ENCODE assay signal across 14 mouse cellular contexts in the genomic region with DNA sequence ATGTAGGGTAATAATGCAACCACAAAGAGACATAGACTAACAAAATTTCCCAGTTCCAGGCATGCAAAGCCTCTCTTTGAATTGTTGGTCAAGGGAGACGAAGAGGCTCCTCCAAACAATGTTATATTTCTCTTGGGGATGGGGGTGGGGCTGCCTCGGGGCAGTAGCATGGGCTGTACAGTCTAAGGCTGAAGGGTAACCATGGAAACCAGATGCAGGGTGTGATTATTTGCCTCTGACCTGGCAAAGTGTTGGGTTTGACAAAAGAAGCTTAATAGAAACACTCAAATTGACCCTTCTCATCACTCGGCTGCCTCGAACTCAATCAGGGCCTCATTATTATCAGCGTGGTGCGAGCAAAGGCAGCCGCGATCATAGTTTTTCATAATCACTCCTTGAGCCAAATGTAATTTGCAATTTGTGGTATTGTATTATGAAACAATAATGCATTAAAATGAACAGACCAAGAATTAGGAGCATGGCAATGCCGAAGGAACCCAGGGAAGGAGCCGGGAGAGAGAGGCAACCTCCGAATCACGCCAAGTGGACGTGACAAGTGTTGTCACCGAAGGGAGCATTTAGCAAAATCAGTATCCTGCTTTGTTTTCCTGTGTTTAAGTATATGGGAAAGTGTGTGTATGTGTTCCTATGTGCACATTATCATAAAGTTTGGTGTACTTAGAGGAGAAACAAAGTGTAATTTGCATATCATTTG.
DNase-seq lines count a peak whose midpoint lies in the region; ATAC-seq lines count a peak whose summit lies in the region.
"Had no signal": no experiment of that assay in that cellular context is flagged by ENCODE, and none has a peak within 500 bp of the region (broad histone marks: within the 10 kb centered on the region; RNA-seq: fewer than 3 reads in every experiment).

No protein-coding gene starts in this region.

- no peaks in the 10 kb centered on the region for H3K27me3 ChIP-seq in liver, embryonic 11.5 days (replicated peaks; ENCODE audit: control insufficient read depth, insufficient read depth, low read length)
- no peaks in the 10 kb centered on the region for H3K27me3 ChIP-seq in liver, embryonic 12.5 days (replicated peaks)
- no peaks in the 10 kb centered on the region for H3K27me3 ChIP-seq in forebrain, embryonic 15.5 days
- H3K27me3 ChIP-seq in neural tube, embryonic 15.5 days (replicated peaks) = no peaks in the 10 kb centered on the region
- H3K27me3 ChIP-seq: kidney, embryonic 15.5 days had no signal

- 92% methylated on average over 14 of the region's 14 CpGs for WGBS in liver, embryonic 11.5 days
- WGBS in liver, embryonic 12.5 days (ENCODE audit: insufficient replicate concordance) = 82% methylated on average over 14 of the region's 14 CpGs
- WGBS in forebrain, embryonic 15.5 days = 9% methylated on average over 14 of the region's 14 CpGs
- 24% methylated on average over 14 of the region's 14 CpGs for whole genome bisulfite sequencing in neural tube, embryonic 15.5 days

- no peak overlapping the region for H3K27ac ChIP-seq in liver, embryonic 11.5 days (ENCODE audit: low read depth, low read length)
- H3K27ac ChIP-seq in liver, embryonic 12.5 days = no peak overlapping the region
- H3K27ac ChIP-seq in forebrain, embryonic 15.5 days (replicated peaks) = no peak overlapping the region
- H3K27ac ChIP-seq in neural tube, embryonic 15.5 days (replicated peaks) = no peak overlapping the region
- H3K27ac ChIP-seq: gastrocnemius, adult 2 months; kidney, embryonic 15.5 days; limb, embryonic 10.5 days; macrophage had no signal

- no peaks in the 10 kb centered on the region for H3K9me3 ChIP-seq in liver, embryonic 11.5 days (ENCODE audit: control insufficient read depth, low read length)
- H3K9me3 ChIP-seq in liver, embryonic 12.5 days (replicated peaks) = no peaks in the 10 kb centered on the region
- no peaks in the 10 kb centered on the region for H3K9me3 ChIP-seq in forebrain, embryonic 15.5 days
- H3K9me3 ChIP-seq in neural tube, embryonic 15.5 days (replicated peaks) = no peaks in the 10 kb centered on the region
- H3K9me3 ChIP-seq: kidney, embryonic 15.5 days; limb, embryonic 10.5 days had no signal

- ATAC-seq in liver, embryonic 11.5 days (replicated peaks; ENCODE audit: low FRiP score) = no peak
- ATAC-seq in liver, embryonic 12.5 days = no peak
- peak; percentile 85 for ATAC-seq in forebrain, embryonic 15.5 days (replicated peaks)
- ATAC-seq in neural tube, embryonic 15.5 days (ENCODE audit: low FRiP score) = peak; percentile 55; the same call in 1 of the 2 replicates

- 0 out of 2 replicates have a peak, but pooled peaks cover 2% of the 10 kb centered on the region for H3K4me1 ChIP-seq in liver, embryonic 11.5 days (replicated peaks; ENCODE audit: control insufficient read depth, insufficient read depth, low read length)
- no peaks in the 10 kb centered on the region for H3K4me1 ChIP-seq in liver, embryonic 12.5 days
- H3K4me1 ChIP-seq in forebrain, embryonic 15.5 days = peaks cover 20% of the 10 kb centered on the region
- H3K4me1 ChIP-seq in neural tube, embryonic 15.5 days = peaks cover 6% of the 10 kb centered on the region
- H3K4me1 ChIP-seq: kidney, embryonic 15.5 days had no signal

- H3K9ac ChIP-seq in liver, embryonic 11.5 days (ENCODE audit: low read depth, low read length) = no peak overlapping the region
- H3K9ac ChIP-seq in liver, embryonic 12.5 days = no peak overlapping the region
- H3K9ac ChIP-seq in forebrain, embryonic 15.5 days (replicated peaks) = no peak overlapping the region
- no peak overlapping the region for H3K9ac ChIP-seq in neural tube, embryonic 15.5 days (replicated peaks)
- H3K9ac ChIP-seq: kidney, embryonic 15.5 days had no signal

- no peak overlapping the region for H3K4me2 ChIP-seq in liver, embryonic 11.5 days
- no peak overlapping the region for H3K4me2 ChIP-seq in liver, embryonic 12.5 days
- 0 out of 2 replicates have a peak overlapping the region, but pooled peaks have one; percentile 1 for H3K4me2 ChIP-seq in forebrain, embryonic 15.5 days (replicated peaks)
- no peak overlapping the region for H3K4me2 ChIP-seq in neural tube, embryonic 15.5 days
- H3K4me2 ChIP-seq: kidney, embryonic 15.5 days had no signal

- H3K4me3 ChIP-seq in liver, embryonic 11.5 days (ENCODE audit: low read depth, low read length) = no peak overlapping the region
- no peak overlapping the region for H3K4me3 ChIP-seq in liver, embryonic 12.5 days
- H3K4me3 ChIP-seq in forebrain, embryonic 15.5 days = no peak overlapping the region
- H3K4me3 ChIP-seq in neural tube, embryonic 15.5 days (replicated peaks) = no peak overlapping the region
- H3K4me3 ChIP-seq: gastrocnemius, adult 2 months; kidney, embryonic 15.5 days; limb, embryonic 10.5 days had no signal

- peak; percentile 23 for DNase-seq in liver, embryonic 11.5 days (ENCODE audit: low spot score)
- DNase-seq in mesoderm, embryonic 11.5 days (ENCODE audit: low read depth, low spot score) = peak; percentile 68
- DNase-seq in lung, postnatal 36 days = no peak
- DNase-seq in urinary bladder, postnatal 4 days (ENCODE audit: low spot score in 2 of 2) = no peak
- no peak for DNase-seq in cerebellum, adult 11 months
- DNase-seq: cerebellum, postnatal 14 days; gastrocnemius, adult 2 months; heart, postnatal 4 days had no signal

- no peaks in the 10 kb centered on the region for H3K36me3 ChIP-seq in liver, embryonic 11.5 days (ENCODE audit: control insufficient read depth, insufficient read depth, low read length)
- H3K36me3 ChIP-seq in liver, embryonic 12.5 days = no peaks in the 10 kb centered on the region
- no peaks in the 10 kb centered on the region for H3K36me3 ChIP-seq in forebrain, embryonic 15.5 days
- H3K36me3 ChIP-seq in neural tube, embryonic 15.5 days = no peaks in the 10 kb centered on the region

Comparison
In these comparisons a context has a peak if more than half of its experiments do, and no peak if none do; other contexts are left out.
1. ATAC-seq: peak in forebrain, embryonic 15.5 days (single experiment) and neural tube, embryonic 15.5 days (single experiment); none in liver, embryonic 11.5 days (single experiment) and liver, embryonic 12.5 days (single experiment).
2. DNase-seq: peak in liver, embryonic 11.5 days (single experiment) and mesoderm, embryonic 11.5 days (single experiment); none in lung, postnatal 36 days (single experiment), urinary bladder, postnatal 4 days (0 of 2) and cerebellum, adult 11 months (single experiment).